Mouse (Mus musculus): ENCODE measurements around the gene Ssu72.

DNA sequence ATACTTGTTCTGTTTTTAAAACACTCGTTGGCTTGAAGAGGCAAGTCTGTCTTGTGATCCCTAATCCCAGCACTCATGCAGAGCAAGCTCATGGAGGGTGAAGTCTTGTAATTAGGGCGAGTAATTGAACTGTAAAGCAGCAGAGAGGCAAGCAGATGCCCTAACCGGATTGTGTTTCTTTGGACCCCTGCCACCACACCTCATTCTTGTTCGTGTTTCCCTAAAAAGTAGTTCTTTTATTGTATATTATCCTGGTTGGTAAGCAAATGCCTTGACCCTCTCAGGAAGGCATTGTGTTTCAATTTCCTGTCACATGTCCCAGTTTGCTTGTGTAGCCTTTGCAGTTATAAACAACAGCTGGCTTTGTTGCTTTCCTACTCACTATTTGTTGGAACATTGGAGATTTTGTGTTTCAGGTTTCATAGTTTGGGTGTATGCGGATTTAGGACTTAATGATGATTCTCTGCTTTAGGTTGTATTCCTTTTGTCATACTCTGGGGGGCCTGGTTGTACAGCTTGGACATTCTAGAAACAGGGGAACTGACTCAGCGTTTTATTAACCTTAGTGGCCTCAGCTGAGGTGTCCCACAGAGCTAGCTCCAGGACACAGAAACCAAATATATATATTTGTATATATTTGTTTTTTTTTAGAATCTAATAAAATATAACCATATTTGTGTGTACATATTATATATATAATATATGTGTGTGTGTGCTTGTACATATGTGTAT is 6.1 kb downstream of the Ssu72 start:
- TF ChIP-seq EP300 (IDR thresholded peaks at IDR 0.05; ENCODE audit: low read length) (no peak), UBTF (IDR thresholded peaks at IDR 0.05; ENCODE audit: low read depth, low read length) (no peak)
